Mouse (Mus musculus): ENCODE results near the gene Olfr353.

Gene Olfr353

DNA sequence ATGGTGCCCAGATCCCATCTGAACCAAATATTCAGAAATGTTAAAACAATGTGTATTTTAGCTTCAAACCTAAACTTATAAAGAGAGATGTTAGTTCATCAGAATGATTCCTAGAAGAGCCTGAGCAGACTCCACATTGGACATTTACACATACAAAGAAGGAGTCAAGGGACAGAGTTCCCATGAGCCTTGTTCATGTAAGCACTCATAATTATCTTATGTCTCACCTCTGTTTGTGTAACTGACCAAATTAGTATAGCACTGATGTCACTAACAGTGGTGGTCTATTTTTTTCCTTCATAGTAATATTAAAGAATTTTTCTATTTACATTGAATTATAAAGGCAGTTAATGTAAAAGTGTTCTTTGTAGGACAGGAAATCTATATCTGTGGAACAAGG, at the start of gene Olfr353:
Gene Olfr353, minus strand, starts transcription at position 101 of the 400 bp plus-strand sequence.
- no peak for DNase-seq (ENCODE audit: extremely low spot score, low spot score)

- DNase-seq (ENCODE audit: extremely low spot score, low spot score) = no peak
Measured at GRCm38 (mm10) chr2:36936821-36937220, 44.1 kb upstream of the Olfr353 start, which contains the start of gene Olfr356. Gene Olfr356, plus strand, starts transcription at chr2:36937121.

DNA sequence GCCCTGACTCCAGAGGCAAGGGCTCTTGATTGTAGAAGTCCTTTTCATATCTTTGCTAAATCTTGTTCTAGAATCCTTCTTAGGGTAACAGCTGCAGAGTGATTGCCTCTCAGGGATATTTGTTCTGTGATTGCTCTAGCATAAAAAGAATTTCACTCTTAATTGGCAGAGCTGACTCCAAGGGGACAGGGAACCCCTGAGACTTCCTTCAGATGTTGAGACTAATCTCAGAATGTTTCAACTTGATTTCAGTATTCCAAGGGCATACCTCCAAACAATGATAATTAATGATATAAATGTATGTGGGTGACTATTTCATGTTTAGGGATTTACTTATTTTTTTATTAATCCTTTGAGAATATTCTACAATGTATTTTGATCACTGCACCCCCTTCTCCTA, 36.1 kb upstream of the Olfr353 start, which contains the start of gene Olfr355:
Gene Olfr355, minus strand, starts transcription at position 101 of the 400 bp plus-strand sequence.
- DNase-seq (ENCODE audit: extremely low spot score, low spot score) = no peak

GRCm38 (mm10) chr2:36905380-36905779, 12.6 kb upstream of the Olfr353 start, which contains the start of gene Olfr354:
Gene Olfr354, plus strand, starts transcription at chr2:36905680.
- DNase-seq (ENCODE audit: extremely low spot score, low spot score) = no peak

- DNase-seq (ENCODE audit: extremely low spot score, low spot score) = no peak
Measured at GRCm38 (mm10) chr2:36897114-36897513, 4.4 kb upstream of the Olfr353 start.

- DNase-seq (ENCODE audit: extremely low spot score, low spot score) = no peak
Measured at GRCm38 (mm10) chr2:36868160-36868559, 24.6 kb downstream of the Olfr353 start, which contains the start of gene Olfr352. Gene Olfr352, plus strand, starts transcription at chr2:36868460.

DNA sequence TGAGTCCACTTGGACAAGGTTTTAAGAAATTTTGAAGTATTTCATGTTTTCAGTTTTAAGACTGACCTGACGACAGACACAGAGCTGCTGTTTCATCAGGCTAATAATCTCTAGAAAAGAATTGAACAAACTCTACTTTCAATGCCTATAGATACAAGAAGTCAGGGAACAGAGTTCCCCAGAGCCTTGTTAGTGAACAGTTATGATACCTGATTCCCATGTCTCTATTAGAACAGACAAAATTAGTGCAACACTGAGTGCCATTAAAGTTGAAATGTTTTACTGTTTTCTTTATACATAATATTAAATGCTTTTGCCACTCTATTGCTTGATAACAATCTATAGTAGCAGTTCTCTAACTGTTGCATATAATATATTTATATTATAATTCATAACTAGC, 30.2 kb downstream of the Olfr353 start, which contains the start of gene Olfr351:
Gene Olfr351, minus strand, starts transcription at position 101 of the 400 bp plus-strand sequence.
- no peak for DNase-seq (ENCODE audit: extremely low spot score, low spot score)

- no peak for DNase-seq (ENCODE audit: extremely low spot score, low spot score)
Measured at GRCm38 (mm10) chr2:36846010-36846409, 46.7 kb downstream of the Olfr353 start, which contains the start of gene Olfr350. Gene Olfr350, plus strand, starts transcription at chr2:36846310.
